Mouse (Mus musculus): ENCODE measurements around the gene Cdk5r2.

GRCm38 (mm10) chr1:74897976-74898375 is 43.2 kb downstream of the Cdk5r2 start:
- TF ChIP-seq POLR2A (IDR thresholded peaks at IDR 0.05; ENCODE audit: insufficient read depth, low read depth, low read length) (no peak), EP300 (IDR thresholded peaks at IDR 0.05; ENCODE audit: insufficient read depth, low read depth, low read length) (no peak)

All from heart, adult 2 months (tissue).